Mouse (Mus musculus) thymus, postnatal 25 days (tissue): Measurements from ENCODE around the gene Ubl4b.

Experiments used
- DNase-seq: peaks from one replicate; pipeline ENCODE4 v3.0.0; 2022

Gene Ubl4b

DNA sequence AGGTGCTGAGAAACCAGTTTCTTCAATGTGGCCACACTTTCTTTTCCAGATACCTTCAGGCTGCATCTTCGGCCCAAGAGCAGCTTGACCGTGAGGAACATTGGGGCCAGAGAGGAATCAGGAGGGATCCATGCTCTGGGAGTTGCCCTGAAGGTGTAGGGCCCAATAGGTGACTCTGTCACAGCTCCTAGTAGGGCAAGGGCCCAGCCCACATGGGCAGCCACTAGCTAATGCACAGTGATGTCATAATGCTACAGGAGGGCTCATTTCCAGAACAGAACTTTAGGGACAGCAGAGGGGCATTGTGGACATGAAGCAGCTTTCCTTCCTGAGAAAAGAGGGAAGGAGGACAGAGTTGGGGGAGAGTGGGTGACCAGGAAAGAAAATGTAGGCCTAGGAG is at the start of gene Ubl4b:
Ubl4b (minus strand) TSS at position 232 of the 400 bp plus-strand sequence.
- DNase-seq = no peak

DNA sequence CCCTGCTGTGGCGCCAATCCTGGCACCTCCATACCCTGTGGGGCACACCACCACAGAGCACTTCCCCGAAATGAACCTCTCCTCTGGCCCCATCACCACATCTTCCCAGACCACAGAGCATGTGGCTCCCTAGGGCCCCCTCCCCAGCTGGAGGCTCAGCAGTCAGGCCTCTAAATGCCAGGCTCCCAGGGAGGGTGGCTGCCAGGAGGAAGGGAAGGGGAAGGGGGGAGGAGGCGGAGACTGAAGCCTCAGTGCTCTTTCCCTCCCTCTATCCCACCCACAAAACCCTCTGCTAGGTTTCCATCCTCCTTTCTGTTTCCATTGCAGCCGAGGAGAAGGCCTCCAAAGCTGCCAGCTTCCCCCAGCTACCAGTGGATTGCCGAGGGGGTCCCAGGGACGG is 45.3 kb upstream of the Ubl4b start:
- no peak for DNase-seq

DNA sequence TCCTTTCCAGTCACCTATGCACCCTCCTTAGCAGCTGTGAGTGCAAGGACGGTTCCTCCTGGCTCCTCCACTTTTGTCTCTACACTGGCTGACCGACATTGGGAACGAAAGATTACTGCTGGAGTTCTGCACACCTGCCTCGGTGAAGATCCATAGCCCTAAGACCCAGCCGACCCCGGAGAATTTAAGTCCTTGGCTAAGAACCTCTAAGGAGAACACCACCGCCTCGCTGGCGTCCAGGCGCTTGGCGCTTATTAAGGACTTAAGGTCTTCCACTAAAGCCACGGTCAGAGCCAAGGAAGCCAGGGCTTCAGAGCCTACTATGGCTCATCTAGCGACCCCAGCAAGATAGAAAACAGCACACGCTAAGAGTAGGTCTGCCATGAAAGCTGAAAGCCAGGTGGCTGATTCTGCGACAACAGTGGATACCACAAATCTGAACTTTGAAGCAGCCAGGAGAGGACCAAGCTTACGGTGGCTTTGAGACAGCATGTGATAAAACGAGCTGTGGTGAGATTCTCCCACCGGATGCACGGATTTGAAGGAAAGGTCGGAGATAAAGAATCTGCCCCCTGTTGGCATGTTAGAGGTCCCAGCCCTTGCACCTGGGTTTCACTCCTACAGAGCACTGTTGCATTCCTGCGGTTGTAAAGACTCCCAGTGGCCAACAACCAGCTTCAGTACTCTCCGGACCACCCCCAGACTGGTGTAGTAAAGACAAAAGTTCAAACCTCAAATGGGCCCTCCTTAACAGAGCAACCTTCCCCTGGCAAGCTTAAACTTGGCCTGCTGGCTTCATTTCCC is 42.9 kb upstream of the Ubl4b start:
- DNase-seq = no peak

DNA sequence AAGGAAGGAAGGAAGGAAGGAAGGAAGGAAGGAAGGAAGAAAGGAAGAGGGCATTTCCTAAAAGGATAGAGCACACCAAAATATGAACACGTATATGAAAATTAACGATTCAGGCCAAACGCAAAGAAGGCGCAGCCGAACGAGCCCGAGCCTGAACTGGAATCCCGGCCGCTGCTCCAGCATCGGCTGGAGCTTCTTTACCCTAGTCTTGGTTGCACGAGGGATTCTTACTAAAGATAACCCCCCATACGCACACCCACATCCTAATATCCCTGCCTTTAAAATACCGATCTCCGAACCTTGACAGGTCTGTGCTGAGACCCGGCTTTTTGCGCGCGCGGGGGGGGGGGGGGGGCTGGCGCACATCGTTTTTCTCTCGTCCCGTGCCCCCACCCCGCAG is 42.3 kb upstream of the Ubl4b start:
- no peak for DNase-seq

DNA sequence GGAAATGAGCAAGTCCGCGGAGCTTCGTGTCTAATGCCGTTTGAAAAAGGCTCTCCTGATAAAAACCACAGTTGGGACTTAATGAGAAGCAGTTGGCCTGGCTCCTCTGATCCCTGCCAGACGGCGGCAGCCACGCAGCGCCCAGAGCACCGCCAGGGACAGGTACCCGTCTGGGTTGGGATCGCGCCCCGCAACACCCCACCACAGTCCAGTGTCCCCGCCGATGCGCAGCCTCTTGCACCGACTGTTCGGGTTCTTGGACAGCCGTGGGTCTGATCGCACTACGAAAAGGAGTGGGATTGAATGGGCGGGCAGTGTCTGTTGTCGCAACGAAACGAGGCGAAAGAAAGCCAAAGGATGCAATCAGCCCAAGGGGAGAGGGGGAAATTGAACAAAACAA is 41.7 kb upstream of the Ubl4b start:
- DNase-seq = no peak

DNA sequence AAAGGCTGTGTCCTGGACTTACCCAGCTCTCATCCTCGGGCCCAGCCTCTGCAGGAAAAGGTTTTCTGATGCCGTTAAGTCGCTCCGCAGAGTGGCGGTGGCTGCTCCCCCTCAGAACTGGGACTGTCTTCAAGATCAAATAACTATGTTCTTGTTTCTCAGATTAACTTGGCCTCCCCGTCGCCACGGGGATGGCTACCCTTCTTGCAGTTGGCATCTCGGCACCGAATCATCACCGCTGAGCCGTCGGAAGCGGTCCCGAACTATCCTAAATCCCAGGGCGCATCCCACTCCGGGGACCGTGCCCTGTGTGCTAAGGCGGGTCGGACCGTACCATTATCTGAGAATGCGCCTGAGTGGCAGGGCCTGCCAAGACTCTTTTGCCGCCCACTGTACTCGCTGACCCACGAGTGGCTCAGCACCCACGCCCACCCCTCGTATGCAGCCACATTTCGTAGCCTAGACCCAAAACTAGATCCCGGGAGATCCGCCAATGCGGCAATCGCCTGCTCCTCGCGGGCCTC is 41.1 kb upstream of the Ubl4b start:
- DNase-seq = no peak

DNA sequence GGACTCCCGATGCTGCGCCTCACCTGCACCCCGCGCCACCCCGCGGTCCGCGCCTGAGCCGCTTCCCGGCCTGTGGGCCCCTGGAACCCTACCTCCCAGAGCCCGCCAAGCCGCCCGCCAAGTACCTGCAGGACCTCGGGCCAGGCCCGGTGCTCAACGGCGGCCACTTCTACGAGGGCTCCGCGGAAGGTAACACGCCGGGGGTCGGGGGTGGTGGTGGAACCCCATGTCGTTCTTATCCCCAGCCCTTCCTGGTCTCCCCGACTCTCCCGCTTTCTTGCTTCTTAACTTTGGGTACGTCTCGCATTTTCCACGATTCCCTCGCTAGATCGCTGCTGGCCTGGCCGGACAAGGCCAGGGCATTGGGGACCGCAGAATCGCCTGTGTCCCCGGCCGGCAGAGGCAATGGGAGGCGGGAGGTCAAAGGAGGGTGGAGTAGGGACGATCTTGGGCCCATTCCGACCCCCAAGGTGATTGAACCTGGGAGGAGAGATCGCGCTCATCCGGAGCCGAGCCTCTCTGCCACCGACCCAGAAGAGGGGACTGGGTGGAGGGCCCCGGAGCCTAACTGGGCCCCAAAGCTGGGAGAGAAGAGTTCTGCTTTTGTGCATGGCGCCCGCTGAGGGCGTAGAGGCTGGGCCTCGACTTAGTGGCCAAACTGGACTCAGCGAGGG is 40.5 kb upstream of the Ubl4b start:
- DNase-seq = no peak

DNA sequence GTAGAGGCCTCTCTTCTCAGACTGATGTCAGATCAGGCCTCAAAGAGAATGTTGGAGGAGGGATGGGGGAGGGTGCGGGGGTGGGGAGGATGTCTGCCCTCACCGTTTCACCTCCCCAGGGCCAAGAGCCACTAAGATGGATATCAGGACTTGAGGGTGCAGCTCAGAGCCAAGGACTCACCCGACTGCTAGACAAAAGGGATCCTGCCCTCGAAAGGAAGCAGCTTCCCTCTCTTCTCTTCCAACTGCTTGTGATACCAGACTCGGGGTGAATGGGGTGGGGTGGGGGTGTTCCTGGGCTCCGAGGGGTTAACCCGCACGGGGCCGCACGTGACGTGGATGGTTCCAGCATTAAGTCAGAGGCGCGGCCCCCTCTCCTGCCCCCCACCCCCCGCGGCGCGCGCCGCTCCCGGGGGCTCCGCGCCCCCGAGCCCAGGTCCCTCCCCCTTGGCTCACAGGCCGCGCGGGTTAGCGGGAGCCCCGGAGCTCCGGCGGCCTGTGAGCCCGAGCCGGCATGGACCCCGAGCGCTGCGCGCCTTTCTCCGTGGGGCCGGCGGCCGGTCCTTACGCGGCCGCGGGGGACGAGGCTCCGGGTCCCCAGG is 39.9 kb upstream of the Ubl4b start, which contains the start of gene Alx3:
Alx3 (plus strand) TSS at position 370 of the 602 bp plus-strand sequence.
- DNase-seq = no peak

DNA sequence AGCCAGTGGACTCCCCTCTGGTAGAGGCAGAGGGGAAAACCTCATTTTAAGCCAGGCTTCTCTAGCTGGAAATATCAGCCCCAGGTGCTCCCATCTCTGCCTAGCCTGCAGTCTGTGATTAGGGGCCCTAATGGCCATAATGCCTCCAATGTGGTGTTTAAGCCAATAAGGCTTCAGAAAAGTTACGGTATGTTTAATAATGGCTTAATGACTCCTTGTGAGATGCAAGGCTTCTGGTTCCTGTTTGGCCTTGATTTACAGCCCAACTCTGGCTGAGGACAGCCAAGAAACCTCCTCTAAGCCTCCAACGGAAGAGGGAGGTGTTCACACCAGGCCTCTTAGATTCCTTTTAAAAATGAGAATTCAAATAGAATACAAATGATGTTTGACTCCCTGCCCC is 38.8 kb upstream of the Ubl4b start:
- DNase-seq = no peak

DNA sequence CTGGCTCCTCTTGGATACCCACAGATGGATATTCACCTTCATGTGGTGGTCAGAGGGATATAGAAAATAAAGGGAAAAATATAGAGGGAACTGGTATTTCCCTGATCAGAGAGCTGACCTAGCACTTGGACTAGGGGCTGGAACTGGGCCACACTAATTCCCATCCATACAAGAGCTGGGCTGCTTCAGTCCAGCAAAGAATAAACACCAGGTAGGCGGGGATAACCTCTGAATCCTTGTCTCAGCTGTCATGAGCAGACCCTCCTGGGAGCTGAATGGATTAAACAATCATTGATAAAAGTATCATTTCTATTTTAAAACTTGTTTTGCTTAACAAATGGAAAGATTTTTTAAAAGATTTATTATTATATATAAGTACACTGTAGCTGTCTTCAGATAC is 36.7 kb upstream of the Ubl4b start:
- no peak for DNase-seq

DNA sequence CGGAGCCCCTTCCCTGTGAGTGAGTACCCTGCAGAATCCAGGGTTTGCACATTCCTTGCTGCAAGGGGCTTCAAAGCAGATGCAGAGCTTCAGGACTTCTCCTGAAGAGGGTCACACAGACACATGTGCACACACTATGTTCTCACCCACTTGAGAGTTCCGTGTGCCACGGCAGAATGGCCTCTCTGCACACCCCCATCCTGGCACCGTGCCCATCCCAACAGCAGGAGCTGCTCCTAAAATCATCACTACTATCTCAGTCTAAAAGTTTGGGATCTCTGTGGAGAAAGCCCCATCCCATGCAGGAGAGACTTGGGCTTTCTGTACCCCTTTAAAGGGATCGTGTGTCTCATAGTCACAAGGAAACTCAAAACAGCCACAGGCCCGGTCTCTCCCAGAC is 31.6 kb upstream of the Ubl4b start:
- DNase-seq = no peak

DNA sequence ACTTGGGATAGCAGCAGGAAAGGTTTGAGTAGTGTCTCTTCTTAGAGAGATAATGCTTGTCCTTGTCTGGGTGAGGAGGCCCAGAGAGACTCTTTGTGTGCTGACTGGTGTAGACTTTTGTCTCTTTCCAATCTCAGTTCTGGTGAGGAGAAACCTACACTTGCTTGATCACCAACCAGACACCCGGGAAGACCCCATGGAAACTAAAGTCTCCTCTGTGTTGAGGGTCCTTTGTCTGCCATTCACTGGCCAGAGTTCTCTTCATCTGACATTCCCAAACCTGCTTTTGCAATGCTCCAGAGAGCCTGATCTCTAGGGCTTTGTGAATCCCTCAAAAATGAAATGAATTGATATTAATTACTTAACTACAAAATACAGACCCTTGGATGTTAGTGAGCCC is 29.0 kb upstream of the Ubl4b start:
- no peak for DNase-seq

DNA sequence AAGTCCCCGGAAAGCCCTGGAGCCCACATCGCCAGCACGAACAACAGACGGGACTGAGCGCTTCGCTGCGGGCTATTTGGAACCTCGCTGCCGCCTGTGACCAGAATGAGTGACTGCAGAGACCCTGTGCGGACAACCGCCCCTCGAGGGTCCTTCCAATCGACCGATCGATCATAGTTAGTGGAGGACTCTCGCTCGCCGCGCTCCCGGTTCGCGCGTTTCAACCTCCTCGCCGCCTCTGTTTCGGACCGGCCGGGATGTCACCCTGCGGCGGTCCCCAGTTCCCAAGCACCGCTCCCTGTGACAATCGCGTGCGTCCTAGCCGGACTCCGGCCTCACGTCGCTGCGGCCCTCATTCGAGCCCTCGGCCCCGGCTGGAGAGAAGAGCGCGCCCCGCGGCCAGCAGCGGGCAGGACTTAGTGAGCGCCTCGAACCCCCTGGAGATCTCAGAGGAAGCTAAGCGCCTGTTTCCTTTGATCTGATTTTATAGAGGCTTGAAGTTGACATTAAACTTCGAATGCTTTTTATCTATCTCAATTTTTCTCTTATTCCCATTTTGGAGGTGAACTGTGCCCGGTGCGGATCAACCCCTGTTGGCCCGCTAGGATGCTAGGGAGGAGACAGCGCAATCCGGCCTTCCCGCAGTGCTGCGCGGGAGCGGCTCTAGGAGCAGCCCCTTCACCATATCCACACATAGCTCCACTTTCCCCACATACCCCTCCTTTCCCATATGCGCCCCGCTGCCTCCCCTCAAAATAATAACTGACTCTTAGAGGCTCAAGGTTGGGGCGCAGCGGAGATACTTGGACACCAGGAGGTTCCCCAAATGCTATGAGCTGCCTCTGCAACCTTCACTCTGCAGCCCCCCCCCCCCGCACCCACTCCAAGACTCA is 28.2 kb upstream of the Ubl4b start:
- DNase-seq = no peak

DNA sequence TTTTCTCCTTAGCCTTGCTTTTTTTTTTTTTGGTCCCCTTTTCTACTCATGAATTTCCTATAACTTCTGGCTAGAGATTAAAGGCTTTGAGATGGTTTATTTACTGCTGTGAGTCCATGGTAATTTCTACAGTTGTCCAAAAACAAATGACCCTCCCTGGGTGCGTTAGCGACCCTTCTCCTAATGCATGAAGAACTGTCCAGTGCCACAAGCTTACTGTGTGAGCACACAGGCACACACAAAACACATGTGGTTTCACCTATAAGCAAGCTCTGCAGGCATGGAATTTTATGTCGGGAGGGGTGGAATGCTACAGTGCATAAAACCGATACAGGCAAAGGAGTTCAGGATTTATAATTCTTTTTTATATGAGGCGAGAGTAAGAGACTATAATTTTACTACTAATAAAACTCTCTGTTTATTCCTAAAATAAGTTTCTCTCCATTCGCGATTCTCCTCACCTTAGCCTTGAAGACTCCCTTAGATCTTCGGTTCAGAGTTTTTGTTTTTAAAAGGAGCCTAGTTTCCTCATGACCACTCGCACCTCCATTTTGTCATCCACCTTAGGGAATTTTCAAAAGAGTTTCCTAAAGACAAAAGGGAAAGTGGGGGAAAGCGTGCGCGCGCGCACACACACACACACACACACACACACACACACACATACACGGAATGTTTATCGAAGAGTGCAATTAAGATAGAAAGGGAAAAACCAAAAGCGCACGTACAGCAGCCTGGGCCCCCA is 27.4 kb upstream of the Ubl4b start:
- no peak for DNase-seq

DNA sequence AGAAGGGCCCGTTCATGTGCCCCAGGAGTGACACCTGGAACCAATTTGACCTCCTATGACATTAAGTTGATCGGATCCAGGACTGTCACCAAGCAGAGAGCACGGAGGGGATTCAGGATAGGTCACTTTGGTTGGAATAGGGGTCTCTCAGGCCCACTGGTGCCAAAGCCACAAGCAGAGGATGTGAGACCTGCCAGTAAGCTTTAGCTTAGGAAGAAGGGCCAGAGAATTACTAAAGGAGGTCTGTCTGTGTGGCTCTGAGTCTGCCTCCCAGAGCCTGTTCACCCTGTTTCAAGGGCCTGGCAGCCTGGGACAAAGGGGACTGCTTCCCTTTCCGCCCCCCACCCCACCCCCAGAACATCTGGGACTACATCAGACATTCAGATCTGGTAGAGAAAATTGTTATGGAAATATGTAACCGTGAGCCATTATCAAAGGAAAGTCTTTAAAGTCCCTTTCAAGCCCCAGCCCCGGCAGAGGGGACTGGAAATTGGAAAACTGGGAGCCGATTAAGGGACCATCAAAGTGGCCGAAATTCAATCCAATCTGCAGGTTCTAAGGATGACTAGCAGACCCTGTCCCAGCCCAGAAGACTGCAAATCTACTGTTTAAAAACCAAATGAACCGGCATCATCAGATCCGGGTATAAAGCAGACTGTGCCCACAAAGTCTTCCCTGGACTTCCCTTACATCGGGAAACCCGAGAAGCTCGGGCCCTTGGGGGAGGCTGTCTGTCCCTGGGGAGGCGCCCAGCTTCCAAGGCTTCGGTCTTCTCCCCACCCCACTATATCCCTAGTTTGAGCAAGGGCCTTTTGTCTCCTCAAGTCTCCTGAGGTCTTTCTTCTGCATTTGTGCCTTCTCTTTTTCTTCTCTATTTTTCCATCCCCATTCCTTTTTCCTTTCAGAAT is 26.5 kb upstream of the Ubl4b start:
- DNase-seq = no peak

DNA sequence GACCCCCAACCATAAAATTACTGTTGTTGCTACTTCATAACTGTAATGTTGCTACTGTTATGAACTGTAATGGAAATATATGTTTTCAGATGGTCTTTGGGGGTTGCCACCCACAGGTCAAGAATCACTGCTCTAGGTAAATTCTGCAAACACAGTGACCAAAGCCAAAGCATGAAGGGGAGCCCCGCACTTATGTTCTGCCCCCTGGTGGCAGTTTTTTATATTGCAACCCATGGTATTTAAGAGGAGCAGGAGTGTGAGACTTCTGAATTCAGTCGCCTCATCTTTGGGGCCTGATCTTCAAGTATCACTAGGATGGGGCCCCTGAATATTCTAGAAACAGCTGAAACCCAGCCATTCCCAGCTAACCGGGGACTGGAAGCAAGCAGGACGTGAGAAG is 24.6 kb upstream of the Ubl4b start:
- DNase-seq = peak; percentile 41

DNA sequence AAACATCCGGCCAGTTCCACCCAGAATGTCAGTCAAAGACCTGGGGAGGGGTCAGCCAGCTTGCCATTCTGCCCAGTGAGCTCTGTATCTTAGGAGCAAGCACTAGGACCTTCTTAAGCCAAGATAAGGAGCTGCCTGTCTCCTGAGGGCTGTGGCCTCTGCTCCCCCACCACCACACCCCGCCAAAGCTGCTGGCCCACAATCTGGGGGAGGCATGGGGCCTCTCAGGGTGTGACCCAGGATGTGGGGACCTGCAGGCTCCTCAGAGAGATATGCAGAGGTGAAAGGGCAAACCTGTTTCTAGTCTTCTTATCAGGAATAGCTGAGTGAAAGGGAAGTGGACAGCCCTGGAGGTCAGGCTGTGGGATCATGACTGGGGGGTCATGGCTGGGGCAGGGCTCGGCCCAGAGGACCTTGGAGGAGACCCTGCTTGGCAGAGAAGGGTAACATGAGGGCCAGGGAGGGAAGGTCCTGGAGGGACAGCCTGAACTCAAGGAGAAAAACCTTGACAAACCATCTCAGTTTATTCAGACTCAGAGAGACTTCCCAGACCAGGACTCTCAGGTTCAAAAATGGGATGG is 23.0 kb upstream of the Ubl4b start:
- no peak for DNase-seq

DNA sequence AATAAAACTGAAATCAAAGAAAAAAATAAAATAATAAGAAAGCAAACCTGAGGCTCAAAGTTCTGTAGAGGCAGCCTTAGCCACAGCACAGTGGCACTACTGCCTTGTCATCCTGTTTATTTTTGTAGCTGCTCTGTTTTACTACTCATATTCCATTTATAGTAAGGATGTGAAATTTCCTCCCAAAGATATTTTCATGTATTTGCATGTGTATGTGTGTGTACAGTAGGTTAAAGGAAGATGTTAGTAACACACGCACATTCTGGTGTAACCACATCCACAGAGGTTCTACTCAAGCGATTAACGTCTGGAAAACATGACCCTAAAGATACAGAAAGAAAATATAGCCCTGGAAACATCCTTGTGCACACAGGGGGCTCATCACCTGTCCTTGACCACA is 21.9 kb upstream of the Ubl4b start:
- no peak for DNase-seq

DNA sequence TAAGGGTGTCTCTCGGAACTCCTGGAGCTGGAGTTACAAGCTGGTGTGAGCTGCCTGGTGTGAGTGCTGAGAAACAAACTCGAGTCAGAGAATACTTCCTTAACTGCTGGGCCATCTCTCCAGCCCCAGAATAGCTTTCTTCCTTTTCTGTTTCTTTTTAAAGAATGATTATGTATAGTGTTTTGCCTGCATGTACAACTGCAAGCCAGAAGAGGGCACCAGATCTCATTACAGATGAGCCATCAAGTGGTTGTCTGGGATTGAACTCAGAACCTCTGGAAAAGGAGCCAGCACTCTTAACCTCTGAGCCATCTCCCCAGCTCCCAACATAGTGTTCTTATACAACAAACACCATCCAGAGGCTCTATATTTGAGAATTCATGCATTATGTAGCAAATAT is 16.3 kb upstream of the Ubl4b start:
- DNase-seq = no peak

DNA sequence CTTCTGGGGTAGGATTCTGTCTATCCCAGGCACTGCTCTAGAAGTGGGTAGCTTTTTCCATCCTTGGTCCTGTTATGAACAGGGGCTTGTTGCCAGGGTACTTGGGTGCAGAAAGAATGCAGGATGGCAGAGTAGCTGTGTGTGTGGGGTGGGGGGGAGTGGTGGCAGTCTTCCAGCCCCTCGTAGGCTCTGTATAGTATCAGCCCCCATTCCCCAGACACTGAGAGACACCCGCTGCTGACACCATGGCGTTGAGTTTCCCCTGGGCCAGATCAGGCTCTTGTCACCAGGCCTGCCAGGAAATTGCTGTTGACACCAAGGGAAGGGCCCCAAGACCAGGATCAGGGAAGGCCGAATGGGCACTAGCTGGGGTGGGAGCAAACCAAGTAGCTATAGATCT is 13.8 kb upstream of the Ubl4b start:
- DNase-seq = no peak

DNA sequence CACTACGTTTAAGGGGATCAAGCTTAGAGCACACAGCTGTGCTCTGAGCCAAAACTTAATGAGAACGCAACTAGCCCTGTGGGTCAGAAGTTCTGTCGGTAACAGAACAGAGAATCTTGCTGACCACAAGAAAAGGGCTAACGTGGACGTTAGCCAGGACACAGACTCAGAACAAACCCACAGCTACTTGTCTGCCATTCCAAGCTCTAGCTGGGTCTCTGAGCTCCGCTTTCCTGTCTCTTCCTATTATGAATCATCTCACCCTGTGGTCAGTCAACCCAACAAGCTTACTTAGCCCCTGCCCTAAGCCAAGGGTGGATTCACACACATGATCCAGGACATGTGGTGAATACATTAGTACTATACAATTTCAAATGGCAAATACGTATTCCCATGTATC is 12.9 kb upstream of the Ubl4b start:
- no peak for DNase-seq
